Mouse (Mus musculus) heart, postnatal 36 days (tissue): ENCODE measurements around the gene Cux1. TPM values are rescaled to one million over a fixed set of nuclear protein-coding genes. Genes with fewer than 3 reads are reported as not detected.

Source experiments
- DNase-seq, 2 experiments: peaks; one replicate each; pipeline ENCODE4 v3.0.0; 2021 to 2022
- intact Hi-C: fragments of 180-260 bp; cut with DNase I; formaldehyde crosslinking; loops from one replicate; pipeline ENCODE4 v1.15.1; 2025
- total RNA-seq, 2 experiments: library from RNA; stranded (reverse); gene quantifications; 2 replicates each; pipeline ENCODE4 v1.2.3; 2021

The Cux1 gene
- total RNA-seq, 2 experiments from 2014 or later = 93.1 to 99.6 TPM

GRCm38 (mm10) chr5:136335681-136336080, 231.6 kb downstream of the Cux1 start:
- no peak for DNase-seq
- intact Hi-C loops = no loop called here

- intact Hi-C loops = no loop called here
- no peak for DNase-seq
Observed at GRCm38 (mm10) chr5:136334780-136335179, 232.5 kb downstream of the Cux1 start.

GRCm38 (mm10) chr5:136334051-136334450, 233.2 kb downstream of the Cux1 start:
- intact Hi-C loops = no loop called here
- DNase-seq = no peak

- no peak for DNase-seq
- intact Hi-C loops = no loop called here
Observed at GRCm38 (mm10) chr5:136332786-136333462, 234.4 kb downstream of the Cux1 start.

- DNase-seq = no peak
- intact Hi-C loops = loop anchor here (5.0 kb wide), 1 partner anchor 240 kb away; the partner anchor contains the start of gene Cux1
Observed at GRCm38 (mm10) chr5:136327736-136328135, 239.6 kb downstream of the Cux1 start.

GRCm38 (mm10) chr5:136326626-136327025, 240.7 kb downstream of the Cux1 start:
- DNase-seq = peak; percentile 40 to 49
- intact Hi-C loops = loop anchor here (5.0 kb wide), 1 partner anchor 241 kb away; the partner anchor contains the start of gene Cux1

- intact Hi-C loops = no loop called here
- peak; percentile 44 to 52 for DNase-seq
Observed at GRCm38 (mm10) chr5:136324506-136324905, 242.8 kb downstream of the Cux1 start.

GRCm38 (mm10) chr5:136321378-136321777, 245.9 kb downstream of the Cux1 start:
- DNase-seq = no peak
- intact Hi-C loops = no loop called here

- DNase-seq = no peak
- intact Hi-C loops = no loop called here
Observed at GRCm38 (mm10) chr5:136312566-136312965, 254.7 kb downstream of the Cux1 start.

GRCm38 (mm10) chr5:136312166-136312565, 255.1 kb downstream of the Cux1 start:
- DNase-seq = peak in 1 of 2 experiments; percentile 13
- intact Hi-C loops = no loop called here

- no peak for DNase-seq
- intact Hi-C loops = no loop called here
Observed at GRCm38 (mm10) chr5:136306254-136306653, 261.0 kb downstream of the Cux1 start.

- intact Hi-C loops = no loop called here
- no peak for DNase-seq
Observed at GRCm38 (mm10) chr5:136303409-136303983, 263.8 kb downstream of the Cux1 start.

- DNase-seq = no peak
- intact Hi-C loops = no loop called here
Observed at GRCm38 (mm10) chr5:136300880-136301279, 266.4 kb downstream of the Cux1 start.

GRCm38 (mm10) chr5:136297691-136298090, 269.6 kb downstream of the Cux1 start:
- DNase-seq = no peak
- intact Hi-C loops = no loop called here

GRCm38 (mm10) chr5:136296911-136297310, 270.4 kb downstream of the Cux1 start:
- intact Hi-C loops = no loop called here
- no peak for DNase-seq

- DNase-seq = peak in 1 of 2 experiments; percentile 26
- intact Hi-C loops = no loop called here
Observed at GRCm38 (mm10) chr5:136292971-136293418, 274.3 kb downstream of the Cux1 start.

- DNase-seq = no peak
- intact Hi-C loops = no loop called here
Observed at GRCm38 (mm10) chr5:136292361-136292760, 274.9 kb downstream of the Cux1 start.

GRCm38 (mm10) chr5:136291562-136291961, 275.7 kb downstream of the Cux1 start:
- DNase-seq = no peak
- intact Hi-C loops = no loop called here

GRCm38 (mm10) chr5:136289776-136290175, 277.5 kb downstream of the Cux1 start:
- DNase-seq = no peak
- intact Hi-C loops = no loop called here

GRCm38 (mm10) chr5:136288351-136289081, 278.8 kb downstream of the Cux1 start:
- intact Hi-C loops = no loop called here
- no peak for DNase-seq

GRCm38 (mm10) chr5:136286566-136286965, 280.7 kb downstream of the Cux1 start:
- intact Hi-C loops = no loop called here
- DNase-seq = no peak
